Mouse (Mus musculus) kidney, embryonic 14.5 days (tissue): ENCODE measurements around the gene Gpc6. TPM values are rescaled to one million over a fixed set of nuclear protein-coding genes. Genes with fewer than 3 reads are reported as not detected.

Source experiments
- ATAC-seq: fragments of 200-750 bp; cut with Nextera tagmentation; 2 replicates; pipeline ENCODE4 v1.8.0; 2017; ENCODE audit warnings: moderate number of reproducible peaks, mild to moderate bottlenecking, moderate TSS enrichment, moderate library complexity; ENCODE audit not compliant: low FRiP score, low TSS enrichment
- H3K27ac ChIP-seq: fragments of 300-500 bp; sonication (generic); 2 replicates; pipeline ENCODE4 v1.5.1; 2014; ENCODE audit warnings: low read depth, mild to moderate bottlenecking, low read length, moderate library complexity, mixed read lengths
- H3K27me3 ChIP-seq: fragments of 300-500 bp; sonication (generic); 2 replicates; pipeline ENCODE4 v1.6.1; 2014; ENCODE audit warnings: mild to moderate bottlenecking, low read length; ENCODE audit not compliant: control insufficient read depth, insufficient read depth
- H3K36me3 ChIP-seq: fragments of 300-500 bp; sonication (generic); 2 replicates; pipeline ENCODE4 v1.6.1; 2014; ENCODE audit warnings: low read length, mixed read lengths; ENCODE audit not compliant: control insufficient read depth, insufficient read depth
- H3K4me1 ChIP-seq: fragments of 300-500 bp; sonication (generic); 2 replicates; pipeline ENCODE4 v1.6.1; 2014; ENCODE audit warnings: low read length, mixed read lengths; ENCODE audit not compliant: control insufficient read depth, insufficient read depth
- H3K4me2 ChIP-seq: fragments of 300-500 bp; sonication (generic); replicated peaks from 2 replicates; pipeline ENCODE4 v1.6.1; 2014; ENCODE audit warnings: low read depth, mild to moderate bottlenecking, low read length
- H3K4me3 ChIP-seq: fragments of 300-500 bp; sonication (generic); 2 replicates; pipeline ENCODE4 v1.5.1; 2014; ENCODE audit warnings: mild to moderate bottlenecking, low read length
- H3K9ac ChIP-seq: fragments of 300-500 bp; sonication (generic); 2 replicates; pipeline ENCODE4 v1.6.1; 2014; ENCODE audit warnings: low read depth, mild to moderate bottlenecking, low read length, moderate library complexity
- H3K9me3 ChIP-seq: fragments of 300-500 bp; sonication (generic); 2 replicates; pipeline ENCODE4 v1.6.1; 2016; ENCODE audit warnings: low read length; ENCODE audit not compliant: control insufficient read depth
- WGBS: fragments of 180-500 bp; shearing (Covaris S2); extraction: QIAGEN DNeasy Blood & Tissue Kit; methylation state at CpG from one replicate; pipeline ENCODE4 v1.1.7; 2014; 5-methylcytosine and 5-hydroxymethylcytosine counted together
- polyA plus RNA-seq: library from polyadenylated mRNA; unstranded; fragments of >200 nt; fragmentation: Nextera tagmentation; extraction: Ambion mirVana; gene quantifications from 2 replicates; pipeline ENCODE4 v1.2.1, GENCODE M21; 2014

Gpc6 gene
- polyA plus RNA-seq, 1 experiment from 2014 or later: 71.8 TPM

DNA sequence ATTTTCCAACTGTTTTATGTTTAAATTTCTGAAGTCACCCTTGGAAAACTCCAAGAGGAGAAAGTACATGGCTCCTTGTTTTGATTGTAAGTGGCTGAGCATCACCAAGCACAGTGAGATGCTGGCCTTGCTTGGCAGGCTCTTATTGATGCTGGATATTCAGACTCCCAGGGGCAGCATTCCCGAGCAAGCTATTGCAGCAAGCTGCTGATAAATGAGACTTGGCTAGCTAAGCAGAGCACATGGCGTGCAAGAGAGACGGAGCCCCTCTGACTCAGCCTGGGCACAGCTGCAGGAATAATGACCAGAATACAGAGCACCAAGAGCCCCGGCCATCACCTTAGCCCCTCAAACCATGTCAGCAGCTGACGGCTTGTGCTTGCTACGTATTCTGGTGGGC lies 1036.2 kb downstream of the Gpc6 start:
- Histone ChIP-seq H3K4me1 (no peaks in the 10 kb centered on the region), H3K9me3 (no peaks in the 10 kb centered on the region), H3K36me3 (peaks cover 3% of the 10 kb centered on the region; the same call in 1 of the 2 replicates), H3K9ac (no peak overlapping the region), H3K27ac (no peak overlapping the region), H3K4me3 (no peak overlapping the region), H3K27me3 (no peaks in the 10 kb centered on the region), H3K4me2 (no peak overlapping the region)
- WGBS: 62% methylated on average over 6 of the region's 6 CpGs
- ATAC-seq: no peak

DNA sequence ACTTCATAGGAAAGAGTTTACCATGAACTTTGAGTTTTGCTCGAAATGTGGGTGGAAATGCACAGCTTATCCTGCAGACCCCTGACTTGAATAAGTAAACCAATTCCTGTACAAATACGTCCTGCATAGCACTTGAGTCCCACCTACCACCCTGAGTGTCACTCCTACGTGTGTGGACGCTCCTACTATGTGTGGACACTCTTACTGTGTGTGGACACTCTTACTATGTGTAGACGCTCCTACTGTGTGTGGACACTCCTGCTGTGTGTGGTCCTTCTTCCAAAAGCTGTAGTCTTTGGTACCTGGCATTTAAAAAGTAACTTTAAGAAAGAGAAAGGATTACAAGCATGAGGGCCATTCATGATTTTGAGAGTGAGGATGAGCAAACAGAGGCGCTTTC lies 1036.7 kb downstream of the Gpc6 start:
- WGBS: 91% methylated on average over 6 of the region's 6 CpGs
- Histone ChIP-seq H3K27me3 (no peaks in the 10 kb centered on the region), H3K4me2 (no peak overlapping the region), H3K9me3 (no peaks in the 10 kb centered on the region), H3K4me3 (no peak overlapping the region), H3K9ac (no peak overlapping the region), H3K4me1 (no peaks in the 10 kb centered on the region), H3K27ac (no peak overlapping the region), H3K36me3 (peaks cover 3% of the 10 kb centered on the region; the same call in 1 of the 2 replicates)
- ATAC-seq: no peak

DNA sequence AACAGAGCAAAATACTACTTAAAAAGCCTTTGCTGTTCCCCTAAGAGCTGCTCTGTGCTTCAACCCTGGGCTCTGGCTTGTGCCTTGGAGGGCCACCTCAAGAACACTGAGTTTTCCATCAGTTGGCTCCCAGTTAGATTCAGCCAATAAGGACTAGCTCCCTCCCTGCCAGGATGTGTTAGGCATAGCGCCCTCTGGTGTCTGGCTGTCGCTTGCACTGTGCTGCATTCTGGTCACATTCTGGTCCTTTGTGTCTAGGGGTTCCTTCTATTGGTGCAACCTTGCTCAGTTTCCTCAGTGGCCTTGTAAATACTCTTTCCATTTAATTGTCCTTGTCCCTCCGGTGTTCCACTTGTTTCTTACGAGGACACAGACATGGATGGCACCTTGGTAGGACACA lies 1037.3 kb downstream of the Gpc6 start:
- Histone ChIP-seq H3K27me3 (no peaks in the 10 kb centered on the region), H3K27ac (no peak overlapping the region), H3K4me1 (no peaks in the 10 kb centered on the region), H3K4me3 (no peak overlapping the region), H3K9ac (no peak overlapping the region), H3K36me3 (peaks cover 3% of the 10 kb centered on the region; the same call in 1 of the 2 replicates), H3K9me3 (no peaks in the 10 kb centered on the region), H3K4me2 (no peak overlapping the region)
- ATAC-seq: 0 out of 2 replicates have a peak, but pooled peaks have one; percentile 62
- WGBS: 60% methylated on average over 4 of the region's 4 CpGs

DNA sequence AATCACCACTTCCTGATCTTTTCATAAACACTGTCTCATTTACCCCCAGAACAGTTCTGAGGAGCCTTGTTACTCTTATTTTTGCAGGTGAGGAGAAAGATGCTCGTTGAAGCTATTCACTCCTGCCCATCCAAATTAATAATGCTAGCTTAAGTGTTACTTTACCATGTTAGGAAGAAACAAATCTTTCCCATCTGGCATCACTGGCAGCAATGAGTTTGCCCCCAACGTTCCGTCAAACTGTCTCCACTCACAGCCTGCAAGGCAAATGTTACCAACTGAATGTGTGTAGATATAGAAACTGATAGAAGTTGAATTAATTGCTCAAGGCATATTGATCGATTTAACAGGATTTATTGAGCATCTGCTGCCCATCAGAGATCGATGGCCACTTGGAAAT lies 1047.5 kb downstream of the Gpc6 start:
- Histone ChIP-seq H3K9me3 (no peaks in the 10 kb centered on the region), H3K36me3 (peaks cover 4% of the 10 kb centered on the region; the same call in 1 of the 2 replicates), H3K9ac (no peak overlapping the region), H3K27ac (no peak overlapping the region), H3K4me3 (no peak overlapping the region), H3K27me3 (no peaks in the 10 kb centered on the region), H3K4me2 (no peak overlapping the region), H3K4me1 (no peaks in the 10 kb centered on the region)
- 94% methylated on average over 5 of the region's 5 CpGs for WGBS
- no peak for ATAC-seq

DNA sequence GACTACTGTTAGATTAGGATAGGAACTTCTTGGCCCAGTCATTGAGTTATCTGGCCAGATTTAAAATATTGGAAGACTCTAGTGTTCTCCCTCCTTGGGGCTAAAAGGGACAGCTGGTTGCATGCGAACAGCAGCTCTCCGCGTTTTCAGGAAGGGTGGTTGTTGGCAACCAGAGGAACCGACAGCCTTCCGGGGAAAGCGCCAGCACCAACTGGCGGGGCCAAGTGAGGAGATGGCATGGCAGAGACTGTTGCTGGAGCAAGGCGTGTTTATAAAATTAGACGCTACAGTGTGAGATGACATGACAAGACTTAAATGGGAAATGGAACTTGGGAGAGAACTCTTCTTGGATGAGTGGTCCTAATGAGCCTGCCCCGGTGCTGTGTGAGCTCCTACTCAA lies 1056.4 kb downstream of the Gpc6 start:
- Histone ChIP-seq H3K36me3 (no peaks in the 10 kb centered on the region), H3K4me1 (no peaks in the 10 kb centered on the region), H3K4me2 (no peak overlapping the region), H3K27ac (no peak overlapping the region), H3K9ac (no peak overlapping the region), H3K27me3 (no peaks in the 10 kb centered on the region), H3K4me3 (no peak overlapping the region), H3K9me3 (no peaks in the 10 kb centered on the region)
- WGBS: 97% methylated on average over 10 of the region's 10 CpGs
- no peak for ATAC-seq

DNA sequence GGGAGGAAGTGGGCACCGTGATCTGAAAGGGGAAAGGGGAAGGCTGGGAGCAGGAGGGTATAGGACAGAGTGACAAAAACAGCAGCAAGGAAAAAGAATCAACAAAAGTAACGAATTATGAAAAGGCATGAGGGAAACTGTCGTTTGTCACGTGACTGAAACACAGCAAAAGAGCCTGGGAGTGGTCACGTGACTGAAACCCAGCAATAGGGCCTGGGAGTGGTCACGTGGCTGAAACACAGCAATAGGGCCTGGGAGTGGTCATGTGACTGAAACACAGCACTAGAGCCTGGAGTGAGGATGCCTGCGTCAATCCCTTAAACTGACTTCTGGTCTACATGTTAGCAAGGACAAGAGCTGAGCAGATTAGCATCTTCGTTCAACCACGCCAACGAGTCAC lies 1063.3 kb downstream of the Gpc6 start:
- no peak overlapping the region for H3K4me2 ChIP-seq
- H3K27ac ChIP-seq: no peak overlapping the region
- H3K9ac ChIP-seq: no peak overlapping the region
- no peak for ATAC-seq
- H3K4me3 ChIP-seq: no peak overlapping the region
- H3K27me3 ChIP-seq: no peaks in the 10 kb centered on the region
- no peaks in the 10 kb centered on the region for H3K9me3 ChIP-seq
- WGBS: 87% methylated on average over 10 of the region's 10 CpGs
- no peaks in the 10 kb centered on the region for H3K36me3 ChIP-seq
- H3K4me1 ChIP-seq: no peaks in the 10 kb centered on the region

DNA sequence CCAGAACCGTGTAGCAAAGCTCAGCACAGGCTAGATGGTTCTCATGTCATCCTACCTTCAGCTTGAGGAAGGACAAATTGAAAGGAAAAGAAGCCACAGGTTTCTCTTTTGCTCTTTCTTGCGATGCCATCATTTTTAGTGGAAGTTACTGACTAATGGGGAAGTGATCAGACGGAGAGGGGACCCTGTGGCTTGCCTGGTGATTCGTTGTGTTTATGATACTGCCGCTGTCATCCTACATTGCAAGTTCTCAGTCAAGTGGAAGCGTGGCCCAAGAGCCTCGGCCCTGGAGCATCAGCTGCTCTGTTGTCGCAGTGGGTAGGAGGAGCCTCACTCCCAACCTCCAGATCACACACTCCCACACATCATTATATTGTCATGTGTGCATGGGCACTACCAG lies 1065.1 kb downstream of the Gpc6 start:
- H3K27ac ChIP-seq: no peak overlapping the region
- no peak overlapping the region for H3K9ac ChIP-seq
- no peak for ATAC-seq
- H3K4me1 ChIP-seq: no peaks in the 10 kb centered on the region
- no peaks in the 10 kb centered on the region for H3K27me3 ChIP-seq
- H3K9me3 ChIP-seq: no peaks in the 10 kb centered on the region
- no peak overlapping the region for H3K4me3 ChIP-seq
- WGBS: 51% methylated on average over 8 of the region's 8 CpGs
- H3K36me3 ChIP-seq: no peaks in the 10 kb centered on the region
- H3K4me2 ChIP-seq: no peak overlapping the region

DNA sequence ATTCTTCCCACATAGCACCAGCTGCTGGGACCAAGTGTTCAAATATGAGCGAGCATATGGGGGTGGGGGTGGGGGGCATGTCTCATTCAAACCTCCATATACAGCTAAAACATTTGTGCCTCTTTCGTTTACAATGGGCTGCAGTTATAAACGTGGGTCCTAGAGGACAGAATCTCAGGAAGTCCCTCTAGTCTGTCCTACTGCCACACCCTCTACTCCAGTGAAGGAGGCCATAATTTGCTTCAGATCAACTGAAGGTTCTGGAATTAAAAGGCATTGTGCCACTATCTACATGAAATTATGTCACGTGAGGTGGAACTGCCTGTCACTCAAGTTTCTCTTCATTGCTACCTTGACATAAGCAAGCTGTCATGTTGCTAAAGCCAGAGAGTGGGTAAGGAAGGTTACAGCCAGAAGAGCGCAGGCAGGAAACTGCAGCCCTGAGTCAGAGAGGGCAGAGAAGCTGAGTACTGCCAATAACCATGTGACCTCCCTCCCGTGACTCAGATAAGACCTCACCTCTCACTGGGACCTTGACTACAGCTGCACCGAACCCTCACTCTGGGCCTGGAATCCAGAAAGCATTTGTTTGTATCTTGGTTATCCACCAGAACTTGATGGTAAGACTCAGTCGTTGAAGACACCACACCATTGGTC lies 1067.6 kb downstream of the Gpc6 start:
- no peaks in the 10 kb centered on the region for H3K9me3 ChIP-seq
- no peaks in the 10 kb centered on the region for H3K4me1 ChIP-seq
- H3K4me3 ChIP-seq: no peak overlapping the region
- H3K27ac ChIP-seq: no peak overlapping the region
- H3K4me2 ChIP-seq: no peak overlapping the region
- WGBS: 62% methylated on average over 8 of the region's 8 CpGs
- no peak for ATAC-seq
- no peaks in the 10 kb centered on the region for H3K36me3 ChIP-seq
- H3K9ac ChIP-seq: no peak overlapping the region
- H3K27me3 ChIP-seq: no peaks in the 10 kb centered on the region

DNA sequence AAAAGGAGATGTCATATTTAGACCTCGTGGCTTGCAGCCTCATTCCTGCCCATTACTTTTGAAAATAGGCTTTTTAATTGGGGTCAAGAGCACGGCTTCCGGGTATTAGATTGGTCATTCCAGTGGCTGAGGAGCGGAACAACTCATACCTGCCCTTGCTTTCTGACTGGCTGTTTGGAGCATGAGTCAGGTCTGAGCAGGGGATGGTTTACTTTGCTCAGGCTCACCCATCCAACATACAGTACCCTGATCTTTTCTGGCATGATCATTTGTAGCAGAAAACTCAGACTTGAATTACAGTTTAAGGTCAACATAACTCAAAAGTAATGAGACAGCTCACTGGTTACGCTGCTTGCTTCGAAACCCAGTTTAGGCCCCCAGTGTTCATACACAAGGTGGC lies 1068.7 kb downstream of the Gpc6 start:
- H3K4me1 ChIP-seq: no peaks in the 10 kb centered on the region
- WGBS: 71% methylated on average over 6 of the region's 6 CpGs
- ATAC-seq: no peak
- H3K9me3 ChIP-seq: no peaks in the 10 kb centered on the region
- no peak overlapping the region for H3K4me3 ChIP-seq
- no peaks in the 10 kb centered on the region for H3K36me3 ChIP-seq
- H3K27me3 ChIP-seq: no peaks in the 10 kb centered on the region
- H3K4me2 ChIP-seq: no peak overlapping the region
- no peak overlapping the region for H3K27ac ChIP-seq
- no peak overlapping the region for H3K9ac ChIP-seq
